In genomic region chr9:44804678-44805077, GRCm38 (mm10) we compare ENCODE assay signal across 17 mouse cellular contexts. TPM values are rescaled to one million over a fixed set of nuclear protein-coding genes. Genes with fewer than 3 reads are reported as not detected.
"Had no signal": no experiment of that assay in that cellular context is flagged by ENCODE, and none has a peak within 500 bp of the region (broad histone marks: within the 10 kb centered on the region; RNA-seq: fewer than 3 reads in every experiment).

No protein-coding gene starts in this region.

- H3K9me3 ChIP-seq: intestine, embryonic 15.5 days; midbrain, embryonic 10.5 days; neural tube, embryonic 12.5 days had no signal

- H3K4me3 ChIP-seq: intestine, embryonic 15.5 days; layer of hippocampus, adult 2 months; midbrain, embryonic 10.5 days; neural tube, embryonic 12.5 days had no signal

- H3K9ac ChIP-seq: hindbrain, embryonic 14.5 days; intestine, embryonic 15.5 days; liver, embryonic 14.5 days; lung, embryonic 14.5 days; neural tube, embryonic 12.5 days had no signal

- H3K4me2 ChIP-seq: hindbrain, embryonic 14.5 days; intestine, embryonic 15.5 days; lung, embryonic 14.5 days; neural tube, embryonic 12.5 days had no signal

- DNase-seq: liver; lung, embryonic 14.5 days; lung, postnatal 10 days; lung, postnatal 4 days; midbrain, embryonic 14.5 days; retina, postnatal 1 day; right cerebral cortex, postnatal 4 days; spleen, adult 18-20 months; thymus, adult 18-20 months; thymus, postnatal 14 days had no signal

- ATAC-seq: intestine, embryonic 15.5 days had no signal

- H3K27ac ChIP-seq: hindbrain, embryonic 14.5 days; intestine, embryonic 15.5 days; layer of hippocampus, adult 2 months; liver, embryonic 14.5 days; midbrain, embryonic 10.5 days; neural tube, embryonic 12.5 days had no signal

- H3K27me3 ChIP-seq: intestine, embryonic 15.5 days had no signal

RNA-seq across cellular contexts. Expression of gene Ttc36, which starts 1.8 kb away (rescaled TPM):
- polyA plus RNA-seq: hindbrain, embryonic 14.5 days; limb, embryonic 11.5 days; neural tube, embryonic 12.5 days had no signal
